Mouse (Mus musculus) bone marrow macrophage, adult 2 months (primary cell): ENCODE measurements around the gene Creb5.

Experiments
- CTCF ChIP-seq: IDR thresholded peaks from 2 replicates; pipeline ENCODE4 v1.5.1; 2012; ENCODE audit warnings: low read depth, mild to moderate bottlenecking, low read length, moderate library complexity
- POLR2A ChIP-seq: IDR thresholded peaks from 2 replicates; pipeline ENCODE4 v1.6.1; 2012; ENCODE audit warnings: mild to moderate bottlenecking, low read depth, low read length, borderline replicate concordance

- TF ChIP-seq CTCF (no peak), POLR2A (no peak)
Measured at GRCm38 (mm10) chr6:53472751-53473150, 185.7 kb downstream of the Creb5 start.
